Mouse (Mus musculus): ENCODE results near the gene B3galt1.
A peak's percentile ranks its signal among the peaks of the same experiment; 100 is the strongest.

B3galt1 gene

GRCm38 (mm10) chr2:67751585-67751984 is 185.9 kb downstream of the B3galt1 start:
- no peak for DNase-seq

- no peak for DNase-seq
These were observed 190.8 kb downstream of the B3galt1 start for GRCm38 (mm10) chr2:67756507-67756906.

- DNase-seq = no peak
These were observed 221.9 kb downstream of the B3galt1 start for GRCm38 (mm10) chr2:67787536-67787935.

GRCm38 (mm10) chr2:67797561-67797960 is 231.9 kb downstream of the B3galt1 start:
- no peak for DNase-seq

GRCm38 (mm10) chr2:67799981-67800380 is 234.3 kb downstream of the B3galt1 start:
- DNase-seq = no peak

GRCm38 (mm10) chr2:67816149-67816548 is 250.5 kb downstream of the B3galt1 start:
- DNase-seq = no peak

- DNase-seq = no peak
These were observed 252.3 kb downstream of the B3galt1 start for GRCm38 (mm10) chr2:67818014-67818413.

GRCm38 (mm10) chr2:67822360-67822759 is 256.7 kb downstream of the B3galt1 start:
- DNase-seq = no peak

GRCm38 (mm10) chr2:67827697-67828096 is 262.0 kb downstream of the B3galt1 start:
- no peak for DNase-seq

GRCm38 (mm10) chr2:67829055-67829915 is 263.6 kb downstream of the B3galt1 start:
- no peak for DNase-seq

GRCm38 (mm10) chr2:67847806-67848205 is 282.1 kb downstream of the B3galt1 start:
- DNase-seq = peak; percentile 32

GRCm38 (mm10) chr2:67850725-67851124 is 285.1 kb downstream of the B3galt1 start:
- no peak for DNase-seq

GRCm38 (mm10) chr2:67858340-67858739 is 292.7 kb downstream of the B3galt1 start:
- no peak for DNase-seq

GRCm38 (mm10) chr2:67859004-67859403 is 293.3 kb downstream of the B3galt1 start:
- DNase-seq = no peak

GRCm38 (mm10) chr2:67873368-67873767 is 307.7 kb downstream of the B3galt1 start:
- DNase-seq = no peak

GRCm38 (mm10) chr2:67879836-67880235 is 314.2 kb downstream of the B3galt1 start:
- DNase-seq = no peak

GRCm38 (mm10) chr2:67881713-67882281 is 316.1 kb downstream of the B3galt1 start:
- DNase-seq = no peak

- no peak for DNase-seq
These were observed 332.5 kb downstream of the B3galt1 start for GRCm38 (mm10) chr2:67897956-67898689.

- no peak for DNase-seq
These were observed 335.9 kb downstream of the B3galt1 start for GRCm38 (mm10) chr2:67901574-67901973.

- DNase-seq = no peak
These were observed 337.1 kb downstream of the B3galt1 start for GRCm38 (mm10) chr2:67902651-67903292.

- DNase-seq = no peak
These were observed 338.1 kb downstream of the B3galt1 start for GRCm38 (mm10) chr2:67903769-67904168.

GRCm38 (mm10) chr2:67931994-67932393 is 366.3 kb downstream of the B3galt1 start:
- no peak for DNase-seq

GRCm38 (mm10) chr2:67948408-67948807 is 382.7 kb downstream of the B3galt1 start:
- no peak for DNase-seq

Data from right cerebral cortex, adult 18-20 months (tissue).